Comparison of ENCODE assay signal across 8 mouse cellular contexts in the genomic region with DNA sequence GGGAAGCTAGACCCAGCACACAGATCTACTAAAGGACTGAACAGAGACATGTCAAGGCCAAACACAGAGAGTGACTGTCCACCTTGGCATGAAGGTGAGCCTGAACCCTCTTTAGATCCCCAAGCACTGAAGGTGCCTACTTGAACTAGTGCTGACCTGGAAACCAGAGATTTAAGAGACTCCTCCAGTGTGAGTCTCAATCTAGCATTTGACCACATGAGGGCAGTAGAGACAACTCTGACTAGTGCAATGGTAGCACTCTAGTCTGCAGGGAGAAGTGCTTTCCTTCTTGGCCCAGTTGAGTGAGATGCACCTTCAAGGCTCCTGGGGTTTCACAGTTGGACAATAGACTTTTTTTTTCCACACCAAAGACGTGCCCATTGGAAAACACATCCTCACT. TPM values are rescaled to one million over a fixed set of nuclear protein-coding genes. Genes with fewer than 3 reads are reported as not detected.
DNase-seq lines count a peak whose midpoint lies in the region; ATAC-seq and TF ChIP-seq lines count a peak whose summit lies in the region.

No protein-coding gene starts in this region.

- no peak overlapping the region for H3K27ac ChIP-seq in forebrain, postnatal 0 days (ENCODE audit: low read depth, low read length)
- no peak overlapping the region for H3K27ac ChIP-seq in midbrain, embryonic 11.5 days (ENCODE audit: low read depth, low read length)

- H3K4me1 ChIP-seq in forebrain, postnatal 0 days (ENCODE audit: insufficient read depth) = no peaks in the 10 kb centered on the region
- no peaks in the 10 kb centered on the region for H3K4me1 ChIP-seq in midbrain, embryonic 11.5 days (ENCODE audit: control insufficient read depth, insufficient read depth, low read length)

- TF ChIP-seq CTCF in forebrain, postnatal 0 days (IDR thresholded peaks at IDR 0.05; ENCODE audit: low read depth) = peak; percentile 88

- no peak overlapping the region for H3K9ac ChIP-seq in forebrain, postnatal 0 days
- no peak overlapping the region for H3K9ac ChIP-seq in midbrain, embryonic 11.5 days (ENCODE audit: low read length)

- H3K36me3 ChIP-seq in forebrain, postnatal 0 days (ENCODE audit: insufficient read depth) = peaks cover 29% of the 10 kb centered on the region
- H3K36me3 ChIP-seq in midbrain, embryonic 11.5 days (ENCODE audit: control insufficient read depth, insufficient read depth, low read length) = no peaks in the 10 kb centered on the region

- H3K27me3 ChIP-seq in forebrain, postnatal 0 days (ENCODE audit: insufficient read depth, low read length) = no peaks in the 10 kb centered on the region
- no peaks in the 10 kb centered on the region for H3K27me3 ChIP-seq in midbrain, embryonic 11.5 days (ENCODE audit: control insufficient read depth, insufficient read depth, low read length)

- WGBS in forebrain, postnatal 0 days = 29% methylated on average over 1 of the region's 1 CpGs
- WGBS in midbrain, embryonic 11.5 days = 35% methylated on average over 1 of the region's 1 CpGs

- ATAC-seq in forebrain, postnatal 0 days = peak; percentile 66
- ATAC-seq in midbrain, embryonic 11.5 days (ENCODE audit: low FRiP score) = no peak

- H3K4me2 ChIP-seq in forebrain, postnatal 0 days (ENCODE audit: low read depth) = no peak overlapping the region
- no peak overlapping the region for H3K4me2 ChIP-seq in midbrain, embryonic 11.5 days

- no peak overlapping the region for H3K4me3 ChIP-seq in forebrain, postnatal 0 days (ENCODE audit: low read depth, low read length)
- no peak overlapping the region for H3K4me3 ChIP-seq in midbrain, embryonic 11.5 days (ENCODE audit: low read depth, low read length)

- H3K9me3 ChIP-seq in forebrain, postnatal 0 days (ENCODE audit: low read length) = no peaks in the 10 kb centered on the region
- H3K9me3 ChIP-seq in midbrain, embryonic 11.5 days (ENCODE audit: control insufficient read depth, low read length) = no peaks in the 10 kb centered on the region; the same call in 1 of the 2 replicates

- peak; percentile 76 for DNase-seq in gastrocnemius, adult 18-20 months (ENCODE audit: low spot score)
- no peak for DNase-seq in gastrocnemius, adult 8-10 months (ENCODE audit: low spot score in 2 of 2)
- DNase-seq in B cell, adult 2 months = peak; percentile 64 to 70
- peak; percentile 48 for DNase-seq in c-Kit-positive CD71-positive TER-119-negative erythroid progenitor cells, embryonic 14.5 days (ENCODE audit: low read depth)
- peak; percentile 86 for DNase-seq in forebrain, postnatal 0 days
- peak; percentile 54 for DNase-seq in layer of hippocampus, adult 9-10 months (ENCODE audit: low spot score)
- peak; percentile 91 for DNase-seq in midbrain, embryonic 11.5 days (ENCODE audit: low spot score, missing footprints)
- peak; percentile 53 for DNase-seq in testis, postnatal 10 days (ENCODE audit: low spot score)

RNA-seq across cellular contexts. Expression of a gene that starts 20.5 kb away (rescaled TPM):
- 10 to 100 TPM in 1 of 2 experiments, 1 to 10 TPM in 1; 8.5 to 13.5 TPM for total RNA-seq in gastrocnemius, adult 18-20 months (2021)
- total RNA-seq in gastrocnemius, adult 8-10 months (2022) = 10 to 100 TPM in 2 of 4 experiments, 1 to 10 TPM in 2; 5.9 to 13.6 (median 10.6) TPM
- total RNA-seq in forebrain, postnatal 0 days (2014; rRNA removed) = 21.1 and 26.0 TPM in 2 replicates
- polyA plus RNA-seq in forebrain, postnatal 0 days (2015; fragmentation: Nextera tagmentation; extraction: Ambion mirVana) = 23.7 and 26.2 TPM in 2 replicates
- polyA plus RNA-seq in midbrain, embryonic 11.5 days (2014; fragmentation: Nextera tagmentation; extraction: Ambion mirVana) = 22.5 and 23.8 TPM in 2 replicates

RNA-seq across cellular contexts. Expression of a gene that starts 46.4 kb away (rescaled TPM):
- 10 to 100 TPM; 24.5 to 31.0 TPM for total RNA-seq in gastrocnemius, adult 18-20 months (2021)
- 10 to 100 TPM; 21.3 to 34.2 (median 28.3) TPM for total RNA-seq in gastrocnemius, adult 8-10 months (2022)
- total RNA-seq in forebrain, postnatal 0 days (2014; rRNA removed) = 65.3 and 71.5 TPM in 2 replicates
- polyA plus RNA-seq in forebrain, postnatal 0 days (2015; fragmentation: Nextera tagmentation; extraction: Ambion mirVana) = 6.0 TPM in 2 replicates
- 1.4 and 1.8 TPM in 2 replicates for polyA plus RNA-seq in midbrain, embryonic 11.5 days (2014; fragmentation: Nextera tagmentation; extraction: Ambion mirVana)

RNA-seq across cellular contexts. Expression of a gene that starts 47.3 kb away (rescaled TPM):
- total RNA-seq in gastrocnemius, adult 18-20 months (2021) = 100 to 1,000 TPM; 116 to 123 TPM
- 100 to 1,000 TPM in 2 of 4 experiments, 10 to 100 TPM in 2; 90.1 to 125 (median 108) TPM for total RNA-seq in gastrocnemius, adult 8-10 months (2022)
- total RNA-seq in forebrain, postnatal 0 days (2014; rRNA removed) = 275 and 298 TPM in 2 replicates
- polyA plus RNA-seq in forebrain, postnatal 0 days (2015; fragmentation: Nextera tagmentation; extraction: Ambion mirVana) = 231 and 236 TPM in 2 replicates
- polyA plus RNA-seq in midbrain, embryonic 11.5 days (2014; fragmentation: Nextera tagmentation; extraction: Ambion mirVana) = 60.7 and 66.1 TPM in 2 replicates

Comparison
In these comparisons a context has a peak if more than half of its experiments do, and no peak if none do; other contexts are left out.
1. DNase-seq: peak in gastrocnemius, adult 18-20 months (single experiment), B cell, adult 2 months (2 of 2), c-Kit-positive CD71-positive TER-119-negative erythroid progenitor cells, embryonic 14.5 days (single experiment), forebrain, postnatal 0 days (single experiment), layer of hippocampus, adult 9-10 months (single experiment), midbrain, embryonic 11.5 days (single experiment) and testis, postnatal 10 days (single experiment); none in gastrocnemius, adult 8-10 months (0 of 2).